Mouse (Mus musculus) brain, embryonic 14.5 days (tissue): ENCODE results near the gene Stambpl1. TPM values are rescaled to one million over a fixed set of nuclear protein-coding genes. Genes with fewer than 3 reads are reported as not detected.
A peak's percentile ranks its signal among the peaks of the same experiment; 100 is the strongest.

Experiments
- DNase-seq: peaks from one replicate; pipeline ENCODE4 v3.0.0-alpha.2; 2011; ENCODE audit warnings: low read depth
- CTCF ChIP-seq: fragments of 200-500 bp; IDR thresholded peaks from 2 replicates; pipeline ENCODE4 v1.5.1; 2012; ENCODE audit warnings: inconsistent platforms, mild to moderate bottlenecking, moderate library complexity, borderline replicate concordance; ENCODE audit not compliant: insufficient read depth, insufficient read length; ENCODE audit errors: extremely low read depth
- POLR2A ChIP-seq: fragments of 200-500 bp; IDR thresholded peaks from 2 replicates; pipeline ENCODE4 v1.6.1; 2012; ENCODE audit warnings: mild to moderate bottlenecking, inconsistent platforms, borderline replicate concordance; ENCODE audit not compliant: poor library complexity, insufficient read depth, insufficient read length, severe bottlenecking; ENCODE audit errors: extremely low read depth
- polyA plus RNA-seq: library from polyadenylated mRNA; depleted of rRNA; stranded (reverse); fragments of >200 nt; gene quantifications from 2 replicates; pipeline ENCODE4 v1.2.3, GENCODE M21; 2012

Gene Stambpl1
- polyA plus RNA-seq, 1 experiment: 7.6 TPM

DNA sequence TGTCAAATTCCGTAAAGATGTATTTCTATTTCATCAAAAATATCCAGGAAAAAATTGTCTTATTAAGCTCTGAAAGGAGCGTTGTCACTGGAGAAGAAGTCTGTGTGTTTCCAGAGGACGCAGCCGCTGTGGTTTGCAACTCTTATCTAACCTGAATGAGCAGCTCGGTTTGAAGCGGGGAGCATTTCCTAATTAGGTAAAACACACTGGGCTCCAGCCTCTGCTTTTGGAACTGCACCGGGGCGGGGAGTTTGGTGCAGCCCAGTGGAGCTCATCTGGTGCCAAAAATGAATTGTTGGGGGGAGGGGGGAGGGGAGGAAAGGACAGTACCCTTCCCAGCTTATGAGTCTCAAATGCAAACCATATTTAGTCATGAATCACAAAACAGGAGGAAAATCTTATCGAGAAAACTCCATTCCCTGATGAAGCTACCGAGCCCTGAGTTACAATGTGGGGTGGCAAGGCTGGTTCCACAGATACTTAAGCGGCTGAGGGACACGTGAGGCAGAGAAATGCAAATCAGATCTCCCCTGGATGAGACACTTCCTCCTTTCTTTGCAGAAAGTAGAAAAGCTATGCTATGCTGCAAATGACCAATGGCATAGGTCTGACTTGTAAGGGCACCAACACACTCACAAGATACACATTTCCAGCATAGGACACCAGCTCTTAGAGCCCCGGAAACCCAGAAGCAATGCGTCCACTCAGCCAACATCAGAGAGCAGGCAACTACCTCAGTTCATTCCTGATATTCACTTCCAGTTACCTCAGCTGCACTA lies 62.3 kb downstream of the Stambpl1 start:
- no peak for TF ChIP-seq CTCF
- TF ChIP-seq POLR2A: no peak
- no peak for DNase-seq

DNA sequence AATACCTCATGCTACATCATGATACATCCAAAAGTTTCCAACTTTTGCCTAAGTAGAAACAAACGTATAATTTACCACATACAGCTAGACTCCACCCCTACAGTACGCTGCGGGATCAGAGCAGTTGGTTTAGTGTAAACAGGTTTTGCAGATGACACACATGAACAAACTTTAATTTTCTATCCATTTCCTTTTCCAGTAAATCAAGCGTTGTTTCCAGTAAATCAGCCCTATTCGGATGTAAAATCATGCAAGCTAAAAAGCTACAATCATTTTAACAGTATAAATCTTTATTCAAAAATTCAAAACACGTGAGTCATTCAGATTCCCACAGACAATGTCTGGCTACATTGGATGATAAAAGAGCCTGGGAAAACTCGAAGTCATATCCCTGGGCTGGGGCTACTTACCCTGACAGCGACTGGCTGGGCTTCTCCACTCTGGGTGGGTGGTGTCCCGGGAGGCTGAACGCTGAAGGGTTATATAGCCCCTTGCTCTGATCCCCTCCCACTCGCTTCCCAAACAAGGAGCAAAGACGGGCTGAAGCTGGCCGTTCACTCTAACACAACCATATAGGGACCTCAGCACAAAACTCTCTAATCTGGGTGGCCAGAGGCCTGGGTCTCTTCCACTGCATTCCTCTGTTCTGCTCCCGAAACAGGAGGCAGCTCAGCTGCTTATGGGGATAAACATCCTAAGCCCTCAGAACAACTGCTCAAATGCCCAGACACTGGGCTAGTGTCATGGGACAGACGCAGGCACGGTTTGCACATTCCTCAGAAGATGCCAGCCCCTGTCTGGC lies 63.1 kb downstream of the Stambpl1 start, which contains the start of gene Acta2:
Gene Acta2, minus strand, starts transcription at position 711 of the 802 bp plus-strand sequence.
- TF ChIP-seq CTCF (no peak), POLR2A (no peak)
- no peak for DNase-seq

DNA sequence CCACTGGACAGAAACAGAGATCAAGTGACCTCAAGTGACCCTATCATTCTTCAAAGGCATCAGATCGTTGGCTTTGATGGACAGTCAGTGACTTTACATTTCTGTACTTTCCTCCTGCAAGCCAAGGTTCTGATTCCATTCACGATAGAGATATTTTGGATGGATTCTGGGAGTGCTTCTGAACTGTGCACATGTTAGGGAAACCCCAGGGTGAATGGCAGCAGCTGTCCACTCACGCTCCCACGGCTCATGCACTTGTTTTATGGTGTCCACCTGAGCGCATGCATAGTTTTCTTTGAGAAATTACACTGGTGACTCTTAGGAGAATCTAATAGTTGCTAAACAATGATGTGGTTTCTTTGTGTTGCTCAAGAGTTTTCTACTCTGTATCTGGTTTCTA lies 64.1 kb downstream of the Stambpl1 start:
- no peak for DNase-seq
- TF ChIP-seq POLR2A (no peak), CTCF (no peak)

DNA sequence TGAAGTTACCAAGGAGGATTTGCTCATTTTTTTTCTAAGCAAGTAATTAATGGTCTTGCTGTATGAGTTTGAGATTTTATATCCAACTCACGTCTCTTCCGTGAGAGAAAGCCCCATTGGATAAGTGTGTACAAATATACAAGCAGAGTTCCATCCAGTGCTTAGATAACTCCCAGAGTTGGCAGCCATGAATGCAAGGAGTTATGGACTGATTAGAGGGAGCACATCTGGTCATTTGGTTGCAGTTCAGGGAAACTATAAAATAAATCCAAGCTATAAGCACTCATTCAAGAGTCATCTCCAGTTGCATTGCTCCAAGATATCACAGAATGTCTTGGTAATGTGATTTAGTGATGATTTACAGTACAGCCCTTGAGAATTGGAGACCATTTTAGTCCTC lies 64.9 kb downstream of the Stambpl1 start:
- DNase-seq: no peak
- no peak for TF ChIP-seq POLR2A
- no peak for TF ChIP-seq CTCF

DNA sequence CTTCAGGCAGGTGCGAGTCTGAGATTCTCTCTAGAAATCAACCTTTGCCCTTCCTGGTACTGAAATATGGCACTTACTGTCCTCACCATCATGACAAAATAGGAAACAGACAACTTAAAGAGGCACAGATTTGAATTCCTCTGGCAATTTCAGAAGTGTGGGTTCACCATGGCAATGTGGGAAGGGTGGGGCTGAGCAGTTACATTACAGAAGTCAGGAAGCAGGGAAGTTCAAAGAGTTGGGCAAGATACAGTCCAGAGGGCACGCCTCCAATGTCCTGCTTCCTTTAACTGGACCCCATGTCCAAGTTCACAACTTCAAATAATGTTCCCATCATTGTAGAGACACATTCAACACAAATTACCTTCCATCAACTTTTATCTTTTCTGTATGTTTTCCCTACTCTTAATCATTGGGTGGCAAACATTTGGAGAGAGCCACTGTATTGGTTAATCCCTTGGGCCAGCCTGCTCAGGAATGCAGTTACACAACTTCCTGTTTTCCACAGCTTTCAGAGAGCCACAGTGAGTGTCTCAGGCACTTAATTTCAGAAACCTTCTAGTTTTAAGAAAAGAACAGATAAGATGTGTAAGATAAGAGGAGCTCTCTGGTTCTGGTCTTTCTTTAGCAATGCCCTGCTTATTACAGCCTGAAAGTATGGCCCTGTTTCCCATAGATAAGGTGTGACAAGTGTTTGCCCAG lies 70.4 kb downstream of the Stambpl1 start:
- no peak for DNase-seq
- no peak for TF ChIP-seq CTCF
- TF ChIP-seq POLR2A: no peak

DNA sequence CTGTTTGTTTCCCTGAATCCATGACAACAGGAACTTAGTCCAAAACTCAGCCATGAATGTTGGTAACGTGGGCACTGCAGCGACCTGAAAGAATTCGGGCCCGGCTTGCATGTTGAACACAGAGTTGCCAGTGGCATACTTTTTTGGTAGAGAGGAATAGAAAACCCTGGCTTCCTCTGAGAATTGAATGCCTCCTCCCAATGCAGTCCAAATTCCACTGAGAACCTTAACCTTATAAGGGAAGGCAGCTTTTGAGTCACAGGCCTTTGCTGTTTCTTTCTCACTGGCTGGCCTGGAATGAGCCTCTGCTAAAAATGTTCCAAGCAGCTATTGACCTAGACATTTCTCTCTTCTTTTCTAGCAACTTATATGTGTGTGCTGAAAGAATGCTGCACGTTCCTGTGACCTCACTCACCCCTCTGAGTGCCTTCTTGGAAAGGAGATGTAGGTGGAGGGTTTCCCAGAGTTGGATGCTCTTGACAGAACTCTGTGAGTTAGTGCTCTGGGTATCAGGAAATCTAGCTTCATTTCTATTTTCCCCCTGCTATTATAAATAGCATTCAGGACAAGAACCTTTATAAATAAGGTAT lies 73.7 kb downstream of the Stambpl1 start:
- no peak for DNase-seq

DNA sequence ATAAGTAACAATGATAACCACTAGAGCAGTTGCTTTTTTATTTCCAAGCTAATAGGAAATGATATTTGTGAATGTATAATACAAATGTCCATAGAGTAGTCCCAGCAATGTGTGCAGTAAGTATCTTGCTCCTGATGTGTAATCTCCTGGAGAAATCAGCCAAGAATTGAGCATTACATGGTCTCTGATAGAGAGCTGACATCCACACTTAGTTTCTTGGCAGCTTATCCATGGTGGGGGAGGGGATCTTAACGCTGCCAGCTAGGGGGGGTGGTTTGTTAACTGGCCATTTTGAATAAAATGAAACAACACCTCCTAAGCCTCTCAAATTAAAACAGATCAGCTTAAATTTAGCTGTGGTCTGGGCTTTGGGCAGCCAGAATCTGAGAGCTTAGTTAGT lies 77.0 kb downstream of the Stambpl1 start:
- TF ChIP-seq POLR2A: no peak
- no peak for TF ChIP-seq CTCF
- DNase-seq: no peak

More for the DNA sequence above, 73.7 kb downstream of the Stambpl1 start:
- TF ChIP-seq CTCF: no peak
- no peak for TF ChIP-seq POLR2A

DNA sequence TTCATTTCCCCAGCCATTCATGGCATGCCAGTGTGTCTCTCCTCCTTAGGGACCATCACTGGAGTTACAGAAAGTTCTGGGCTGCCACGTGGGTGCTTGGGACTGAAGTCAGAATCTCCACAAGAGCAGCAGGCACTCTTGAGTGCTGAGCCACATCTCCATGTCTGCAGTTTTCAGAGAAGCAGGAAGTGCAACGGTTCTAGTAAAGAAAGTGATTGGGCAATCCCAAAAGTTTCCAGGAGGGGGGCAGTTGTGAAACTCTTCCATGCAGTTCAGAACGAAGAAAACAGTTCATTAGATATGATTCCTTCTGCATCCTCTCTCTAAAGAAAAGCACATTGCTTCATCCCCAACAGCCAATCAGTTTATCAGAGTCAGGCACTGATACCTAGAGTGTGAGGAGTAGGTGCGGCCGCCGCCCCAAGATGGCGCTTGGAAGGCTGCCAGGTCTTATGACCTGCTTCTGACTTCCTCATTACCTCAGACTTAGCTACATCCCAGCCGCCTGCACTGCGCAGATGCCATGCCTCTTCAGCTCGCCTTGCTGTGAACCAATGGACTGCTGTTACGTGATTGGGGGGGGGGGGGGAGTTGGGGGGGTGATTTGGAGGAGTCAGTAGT lies 78.2 kb downstream of the Stambpl1 start:
- no peak for TF ChIP-seq POLR2A
- TF ChIP-seq CTCF: no peak
- DNase-seq: no peak

DNA sequence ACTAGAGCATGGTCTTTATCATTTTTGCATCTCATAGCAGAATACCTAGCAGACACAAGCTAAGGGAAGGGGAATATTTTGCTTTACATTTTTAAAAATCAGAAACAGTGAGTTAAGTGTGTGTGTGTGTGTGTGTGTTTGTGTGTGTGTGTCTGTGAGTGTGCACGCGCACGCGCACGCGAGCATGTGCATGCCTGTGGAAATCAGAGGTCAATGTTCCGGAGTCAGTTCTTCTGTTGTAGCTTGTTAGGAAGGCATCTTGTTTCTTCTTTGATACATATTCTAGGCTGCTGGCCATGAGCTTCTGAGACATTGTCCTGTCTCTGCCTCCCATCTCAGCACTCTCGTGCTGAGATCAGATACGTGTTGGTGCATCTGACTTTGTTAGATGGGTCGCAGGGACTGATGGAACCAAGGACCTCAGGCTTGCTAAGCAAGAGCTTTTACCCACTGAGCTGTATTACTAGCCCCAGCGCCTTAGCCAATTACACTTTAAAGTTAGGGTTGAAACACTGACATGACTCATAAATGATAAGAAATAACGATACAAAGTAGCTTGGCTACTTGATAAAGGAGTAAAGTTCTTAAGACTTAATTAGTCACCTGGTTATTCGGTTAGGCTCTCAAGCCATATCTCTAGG lies 78.9 kb downstream of the Stambpl1 start:
- DNase-seq: no peak
- TF ChIP-seq POLR2A: no peak
- TF ChIP-seq CTCF: no peak

DNA sequence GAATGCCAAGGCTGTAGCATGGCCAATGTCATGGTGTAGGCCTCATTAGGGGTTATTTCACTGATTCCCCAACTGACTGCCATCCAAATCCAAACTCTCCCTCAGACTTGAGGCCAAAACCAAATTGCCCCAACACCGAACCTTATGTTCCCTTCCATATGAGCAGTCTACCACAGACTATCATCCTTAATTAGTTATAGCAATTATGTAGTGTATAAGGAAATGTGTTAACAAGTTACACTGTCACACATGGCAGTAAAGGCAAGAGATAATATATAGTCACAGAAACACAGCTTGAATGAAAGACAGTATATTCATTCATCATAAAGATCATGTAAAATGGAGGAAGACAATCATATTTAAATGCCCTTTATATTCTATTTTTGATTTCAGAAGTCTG lies 81.0 kb downstream of the Stambpl1 start:
- TF ChIP-seq POLR2A (no peak), CTCF (no peak)

More for the DNA sequence above, 81.0 kb downstream of the Stambpl1 start:
- peak; percentile 26 for DNase-seq
